Mouse (Mus musculus) kidney, adult 2 months (tissue): ENCODE data around the gene Disp2. TPM values are rescaled to one million over a fixed set of nuclear protein-coding genes. Genes with fewer than 3 reads are reported as not detected.

Experiments
- DNase-seq: peaks from one replicate; pipeline ENCODE4 v3.0.0; 2021
- H3K27ac ChIP-seq: fragments of 200-500 bp; 2 replicates; pipeline ENCODE4 v1.5.1; 2012; ENCODE audit warnings: low read depth, low read length, control low read depth, inconsistent platforms; ENCODE audit not compliant: insufficient read depth
- H3K27me3 ChIP-seq: fragments of 200-500 bp; replicated peaks from 2 replicates; pipeline ENCODE4 v1.6.1; 2012; ENCODE audit warnings: mild to moderate bottlenecking, moderate library complexity, low read length, inconsistent platforms; ENCODE audit not compliant: control insufficient read depth, insufficient read depth
- H3K36me3 ChIP-seq: fragments of 200-500 bp; 2 replicates; pipeline ENCODE4 v1.6.1; 2012; ENCODE audit warnings: mild to moderate bottlenecking, moderate library complexity, low read length, inconsistent platforms; ENCODE audit not compliant: control insufficient read depth, insufficient read depth
- H3K4me1 ChIP-seq: fragments of 200-500 bp; 2 replicates; pipeline ENCODE4 v1.6.1; 2011; ENCODE audit warnings: low read length; ENCODE audit not compliant: control insufficient read depth, insufficient read depth
- H3K4me3 ChIP-seq: fragments of 200-500 bp; 2 replicates; pipeline ENCODE4 v1.5.1; 2011; ENCODE audit warnings: mild to moderate bottlenecking, low read depth, low read length, control low read depth; ENCODE audit not compliant: insufficient read depth
- CTCF ChIP-seq: fragments of 200-500 bp; conservative IDR thresholded peaks from 2 replicates; pipeline ENCODE4 v1.5.1; 2011; ENCODE audit warnings: low read depth, mild to moderate bottlenecking, control low read depth, low read length, moderate library complexity, mixed read lengths; ENCODE audit not compliant: insufficient read depth, insufficient read length
- POLR2A ChIP-seq: fragments of 200-500 bp; IDR thresholded peaks from one replicate; pipeline ENCODE4 v1.6.1; 2011; ENCODE audit warnings: low read depth, low read length, control low read depth
- WGBS: fragments of 180-500 bp; shearing (Covaris S2); methylation state at CpG from one replicate; pipeline ENCODE4 v1.1.7; 2018; 5-methylcytosine and 5-hydroxymethylcytosine counted together
- polyA plus RNA-seq: library from polyadenylated mRNA; depleted of rRNA; stranded (reverse); fragments of >200 nt; gene quantifications from 2 replicates; pipeline ENCODE4 v1.2.3, GENCODE M21; 2012

The Disp2 gene
- polyA plus RNA-seq, 1 experiment, result 0.67 TPM

DNA sequence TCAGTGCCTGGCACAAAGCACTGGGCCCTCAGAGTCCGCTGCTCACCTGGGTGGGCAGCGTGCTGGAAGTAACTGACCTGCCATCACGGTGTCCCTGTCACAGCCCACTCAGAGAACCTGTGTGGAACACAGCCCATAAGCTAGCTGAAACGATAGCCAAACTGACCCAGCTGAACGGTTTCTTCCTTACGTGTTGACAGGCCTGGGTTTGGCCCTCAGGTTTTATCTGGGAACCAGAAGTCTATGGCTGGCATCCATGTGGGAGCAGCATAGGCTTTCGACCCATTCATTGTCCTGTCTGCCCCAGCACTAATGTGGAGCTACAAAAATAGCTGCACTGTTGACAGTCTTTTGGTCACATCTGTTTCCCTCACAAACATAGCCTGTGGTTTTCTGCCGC is 29.0 kb upstream of the Disp2 start:
- Histone ChIP-seq H3K27me3 (no peaks in the 10 kb centered on the region), H3K4me1 (peaks cover 9% of the 10 kb centered on the region; the same call in 1 of the 2 replicates), H3K27ac (no peak overlapping the region), H3K36me3 (no peaks in the 10 kb centered on the region), H3K4me3 (no peak overlapping the region)
- no peak for DNase-seq
- TF ChIP-seq POLR2A (no peak), CTCF (no peak)
- WGBS, result 81% methylated on average over 8 of the region's 8 CpGs

DNA sequence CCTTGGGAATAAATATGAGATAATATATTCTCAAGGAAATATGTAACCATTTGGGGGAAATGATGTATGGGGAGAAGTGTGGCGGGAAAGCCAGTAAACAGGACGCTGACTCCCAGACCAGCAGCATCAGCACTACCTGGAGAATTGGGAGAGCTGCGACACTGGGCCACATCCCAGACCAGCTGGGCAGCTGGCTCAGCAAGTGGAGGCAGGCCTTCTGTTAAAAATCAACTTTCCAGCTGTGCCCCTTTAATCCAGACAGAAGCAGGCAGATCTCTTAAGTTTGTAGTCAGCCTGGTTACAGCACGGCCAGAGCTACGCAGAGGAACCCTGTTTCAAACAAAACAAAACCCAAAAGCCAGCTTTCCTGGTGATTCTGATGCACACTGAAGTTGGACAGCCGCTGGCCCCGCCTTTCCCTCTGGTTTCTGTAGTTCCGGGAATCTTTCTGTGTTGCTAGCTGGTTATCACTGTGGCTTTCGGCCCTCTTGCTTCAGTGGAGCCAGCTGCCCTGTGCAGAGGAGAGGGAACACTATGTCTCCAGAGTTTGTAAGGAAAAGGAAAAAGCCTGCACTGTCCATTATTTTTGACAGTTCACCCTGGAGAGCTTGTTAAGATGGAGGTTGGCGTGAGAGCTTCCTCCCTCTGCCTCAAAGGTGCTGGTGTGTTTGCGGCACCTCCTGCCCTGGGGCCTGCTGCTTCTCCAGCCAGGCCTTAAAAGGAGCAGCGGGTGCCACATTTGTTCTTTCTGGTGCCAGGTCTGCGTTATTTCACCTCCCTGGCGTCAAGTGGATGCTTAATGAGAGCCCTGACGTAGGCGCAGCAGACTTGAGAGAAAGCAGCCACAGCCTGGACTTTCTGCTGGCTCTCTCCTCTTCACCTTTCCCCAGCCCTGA is 27.4 kb upstream of the Disp2 start:
- Histone ChIP-seq H3K27ac (no peak overlapping the region), H3K27me3 (no peaks in the 10 kb centered on the region), H3K4me1 (peaks cover 6% of the 10 kb centered on the region; the same call in 1 of the 2 replicates), H3K36me3 (no peaks in the 10 kb centered on the region), H3K4me3 (no peak overlapping the region)
- DNase-seq, result peak; percentile 64
- 62% methylated on average over 16 of the region's 16 CpGs for WGBS
- no peak for TF ChIP-seq POLR2A
- no peak for TF ChIP-seq CTCF

DNA sequence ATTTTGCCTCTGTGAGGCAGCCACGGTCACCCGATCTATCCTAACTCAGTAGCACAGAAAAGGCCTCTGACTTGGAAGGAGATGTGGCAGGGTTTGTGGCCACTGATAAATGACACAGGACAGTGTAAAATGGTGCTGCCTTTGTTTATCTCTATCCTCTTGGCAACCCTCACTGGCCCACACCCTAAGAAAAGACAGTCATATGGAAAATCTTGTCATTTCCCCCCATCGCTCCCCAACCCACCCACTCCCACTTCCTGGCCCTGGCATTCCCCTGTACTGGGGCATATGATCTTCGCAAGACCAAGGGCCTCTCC is 26.8 kb upstream of the Disp2 start:
- Histone ChIP-seq H3K27me3 (no peaks in the 10 kb centered on the region), H3K4me1 (peaks cover 1% of the 10 kb centered on the region; the same call in 1 of the 2 replicates), H3K27ac (no peak overlapping the region), H3K36me3 (no peaks in the 10 kb centered on the region), H3K4me3 (no peak overlapping the region)
- TF ChIP-seq POLR2A (no peak), CTCF (no peak)
- 77% methylated on average over 4 of the region's 4 CpGs for WGBS
- DNase-seq, result no peak

DNA sequence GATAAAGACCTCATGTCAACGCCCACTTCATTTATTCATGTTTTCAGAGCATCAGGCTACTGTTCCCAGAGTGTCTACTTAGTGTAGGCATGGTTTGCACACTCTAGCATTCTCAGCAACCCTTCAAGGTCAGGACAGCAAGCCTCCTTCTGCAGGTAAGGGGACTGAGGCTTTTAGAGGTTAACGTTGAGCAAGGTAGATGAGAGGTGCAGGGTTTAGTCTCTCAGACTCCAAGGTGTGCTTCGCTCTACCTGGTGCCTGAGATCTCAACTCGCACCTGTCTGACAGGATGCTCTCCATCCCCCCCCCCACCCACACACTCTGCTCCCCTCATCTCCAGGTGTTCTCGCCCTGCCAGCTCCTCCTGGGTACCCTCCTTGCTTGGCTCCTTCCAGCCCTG is 25.4 kb upstream of the Disp2 start:
- H3K27me3 ChIP-seq, result no peaks in the 10 kb centered on the region
- DNase-seq, result no peak
- H3K4me3 ChIP-seq, result no peak overlapping the region
- TF ChIP-seq POLR2A (no peak), CTCF (no peak)
- 89% methylated on average over 5 of the region's 5 CpGs for WGBS
- H3K27ac ChIP-seq, result no peak overlapping the region
- no peaks in the 10 kb centered on the region for H3K4me1 ChIP-seq
- no peaks in the 10 kb centered on the region for H3K36me3 ChIP-seq

DNA sequence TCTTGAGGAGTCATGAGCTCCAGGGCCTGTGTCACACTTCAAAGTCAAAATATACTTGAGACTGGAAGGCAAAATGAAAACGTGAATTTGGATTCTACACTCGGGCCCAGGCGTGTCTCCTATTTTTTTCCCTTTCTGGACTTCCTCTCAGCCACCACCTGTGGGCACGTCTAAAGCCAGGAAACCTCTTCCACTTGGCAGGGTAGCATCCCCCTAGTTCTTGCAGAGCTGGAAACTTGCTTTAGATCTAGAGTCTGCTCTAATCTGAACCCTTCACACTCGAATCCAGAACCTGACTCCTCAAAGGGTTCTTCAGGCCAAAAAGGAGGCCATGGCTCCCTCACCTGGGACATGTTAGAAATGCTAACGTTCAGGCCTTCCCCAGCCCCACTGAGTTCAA is 24.1 kb upstream of the Disp2 start:
- 84% methylated on average over 6 of the region's 6 CpGs for WGBS
- H3K4me1 ChIP-seq, result no peaks in the 10 kb centered on the region
- no peak for DNase-seq
- H3K4me3 ChIP-seq, result no peak overlapping the region
- no peaks in the 10 kb centered on the region for H3K27me3 ChIP-seq
- no peak overlapping the region for H3K27ac ChIP-seq
- no peak for TF ChIP-seq CTCF
- H3K36me3 ChIP-seq, result no peaks in the 10 kb centered on the region

DNA sequence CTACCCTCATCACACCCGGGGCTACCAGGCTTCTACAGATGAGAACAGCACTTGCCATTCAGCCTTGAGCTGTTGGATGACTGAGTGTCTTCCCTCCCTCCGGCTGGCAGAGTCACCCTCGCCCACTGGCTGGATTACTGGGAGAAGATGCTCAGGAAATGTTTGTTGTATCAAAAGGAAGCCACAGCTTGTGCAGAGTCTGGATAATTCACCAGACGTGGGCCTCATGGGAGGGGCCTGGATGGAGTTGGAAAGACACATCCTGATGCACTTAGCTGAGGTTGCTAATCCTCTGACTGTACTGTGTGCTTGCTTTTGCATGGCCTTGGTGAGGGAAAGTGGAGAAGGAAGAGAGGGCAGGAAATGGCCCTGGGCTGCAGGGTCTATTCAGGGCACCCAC is 23.4 kb upstream of the Disp2 start:
- TF ChIP-seq POLR2A, result no peak
- no peak for TF ChIP-seq CTCF
- no peak overlapping the region for H3K27ac ChIP-seq
- no peaks in the 10 kb centered on the region for H3K4me1 ChIP-seq
- no peaks in the 10 kb centered on the region for H3K27me3 ChIP-seq
- H3K36me3 ChIP-seq, result no peaks in the 10 kb centered on the region
- 75% methylated on average over 4 of the region's 4 CpGs for WGBS
- no peak for DNase-seq
- H3K4me3 ChIP-seq, result no peak overlapping the region

DNA sequence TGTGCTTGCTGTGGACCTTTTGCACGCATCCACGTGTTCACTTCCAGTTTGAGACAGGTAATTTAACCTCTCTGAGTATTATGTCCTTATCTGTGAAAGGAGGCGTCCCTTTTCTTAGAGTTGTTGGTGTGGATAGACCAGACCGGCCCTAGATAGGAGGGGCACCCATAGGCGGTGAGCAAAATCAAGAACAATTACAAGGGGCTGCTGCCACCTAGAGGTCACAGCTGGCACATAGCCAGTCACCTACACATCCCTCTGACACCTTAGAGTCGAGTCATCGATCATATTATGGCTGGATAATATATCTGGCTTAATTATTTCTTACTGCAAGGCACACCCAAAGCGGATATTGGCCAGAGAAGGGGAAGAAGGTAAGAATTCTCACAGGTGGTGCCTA is 19.7 kb upstream of the Disp2 start:
- Histone ChIP-seq H3K27me3 (no peaks in the 10 kb centered on the region), H3K27ac (no peak overlapping the region), H3K36me3 (no peaks in the 10 kb centered on the region), H3K4me1 (peaks cover 14% of the 10 kb centered on the region; the same call in 1 of the 2 replicates), H3K4me3 (no peak overlapping the region)
- DNase-seq, result peak; percentile 56
- 23% methylated on average over 8 of the region's 8 CpGs for WGBS
- TF ChIP-seq CTCF, result peak; percentile 69
- TF ChIP-seq POLR2A, result no peak

DNA sequence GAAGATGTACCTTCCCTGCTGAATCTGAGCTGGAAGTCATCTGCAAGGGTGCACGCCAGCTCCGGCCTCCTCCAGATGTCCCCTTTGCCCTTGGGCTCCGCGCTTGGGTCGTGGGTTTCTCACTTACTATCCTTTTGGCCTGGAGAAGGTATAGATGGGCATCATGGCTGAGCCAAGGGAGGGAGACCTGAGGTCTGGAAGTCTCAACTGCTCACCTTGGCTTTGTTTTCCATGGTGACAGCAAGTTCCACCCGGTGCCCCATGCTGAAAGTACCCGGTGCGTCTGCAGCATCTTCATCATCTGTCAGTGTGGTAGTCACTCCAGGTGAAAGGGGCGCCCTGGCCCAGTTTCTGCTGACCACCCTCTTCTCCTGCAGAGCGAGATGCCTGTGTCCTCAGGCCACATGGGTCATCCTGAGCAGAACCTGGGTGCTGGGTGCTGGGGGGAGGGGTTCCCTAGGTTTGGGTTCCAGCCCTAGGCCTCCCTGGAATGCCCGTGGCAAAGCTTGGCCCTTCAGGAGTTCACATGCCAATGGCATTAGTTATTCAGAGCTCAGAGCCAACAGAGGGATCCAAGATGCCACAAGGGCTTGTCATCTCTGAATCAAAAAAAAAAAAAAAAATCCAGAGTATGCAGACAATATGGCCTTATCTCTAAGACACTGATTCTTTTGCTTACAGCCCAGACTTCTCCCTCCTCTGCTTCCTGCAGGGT is 19.1 kb upstream of the Disp2 start:
- no peak for DNase-seq
- Histone ChIP-seq H3K4me3 (no peak overlapping the region), H3K27ac (no peak overlapping the region), H3K27me3 (no peaks in the 10 kb centered on the region), H3K36me3 (no peaks in the 10 kb centered on the region), H3K4me1 (peaks cover 14% of the 10 kb centered on the region; the same call in 1 of the 2 replicates)
- TF ChIP-seq CTCF (no peak), POLR2A (no peak)
- 84% methylated on average over 11 of the region's 11 CpGs for WGBS
